Mouse (Mus musculus) skeletal muscle tissue, postnatal 0 days (tissue): Measurements from ENCODE around the gene Mcpt8. TPM values are rescaled to one million over a fixed set of nuclear protein-coding genes. Genes with fewer than 3 reads are reported as not detected.

Source experiments
- microRNA-seq, 2 experiments: library from miRNA; unstranded; fragments of <30 nt; microRNA quantifications; one replicate each; pipeline ENCODE4; 2016
- polyA plus RNA-seq: library from polyadenylated mRNA; unstranded; fragments of >200 nt; fragmentation: Nextera tagmentation; extraction: Ambion mirVana; gene quantifications from 2 replicates; pipeline ENCODE4 v1.2.1, GENCODE M21; 2015

Mcpt8 gene
- 0.29 and 0.35 TPM in 2 replicates for polyA plus RNA-seq

GRCm38 (mm10) chr14:56085167-56085566 lies at the start of gene Mcpt8:
TSS of gene Mcpt8 (minus strand) at chr14:56085273.

GRCm38 (mm10) chr14:56132508-56132907 lies 47.4 kb upstream of the Mcpt8 start, which contains the start of gene Gzmd:
TSS of gene Gzmd (minus strand) at chr14:56132608.

GRCm38 (mm10) chr14:56120525-56120924 lies 35.5 kb upstream of the Mcpt8 start, which contains the start of gene Gzme:
TSS of gene Gzme (minus strand) at chr14:56120625.

GRCm38 (mm10) chr14:56102386-56102785 lies 17.3 kb upstream of the Mcpt8 start, which contains the start of gene Ctsg:
TSS of gene Ctsg (minus strand) at chr14:56102574.

GRCm38 (mm10) chr14:56062213-56062612 lies 22.9 kb downstream of the Mcpt8 start, which contains the start of gene Mcpt4:
TSS of gene Mcpt4 (minus strand) at chr14:56062313.

GRCm38 (mm10) chr14:56041792-56042191 lies 43.3 kb downstream of the Mcpt8 start, which contains the start of gene Mcpt2:
TSS of gene Mcpt2 (plus strand) at chr14:56042041.

Small RNAs within 50 kb of the gene (microRNA-seq; reads per million reads assigned to microRNA genes)
- gene Mir6949, result 0 reads per million in 2 experiments

Other genes with a start within 250 kb of the Mcpt8 start
- gene Nynrin, start 231.3 kb downstream of the Mcpt8 start, polyA plus RNA-seq, result 3.1 and 3.3 TPM in 2 replicates
- 0.21 and 0.28 TPM in 2 replicates for gene Cbln3, start 200.9 kb downstream of the Mcpt8 start, polyA plus RNA-seq
- gene Khnyn, start 200.3 kb downstream of the Mcpt8 start, polyA plus RNA-seq, result 6.2 and 7.7 TPM in 2 replicates
- 66.3 and 69.2 TPM in 2 replicates for gene Sdr39u1, start 185.0 kb downstream of the Mcpt8 start, polyA plus RNA-seq
- gene Cma1, start 140.6 kb downstream of the Mcpt8 start, polyA plus RNA-seq, result 390 and 665 TPM in 2 replicates
- 0.28 and 0.91 TPM in 2 replicates for gene Cma2, start 134.3 kb downstream of the Mcpt8 start, polyA plus RNA-seq
- gene Mcpt1, start 67.3 kb downstream of the Mcpt8 start, polyA plus RNA-seq, result not detected in 2 replicates
- gene Mcpt9, start 54.8 kb downstream of the Mcpt8 start, polyA plus RNA-seq, result not detected in 2 replicates
- 0.18 TPM in 1 of 2 replicates, not detected in the other for gene Mcpt2, start 43.2 kb downstream of the Mcpt8 start, polyA plus RNA-seq
- gene Mcpt4, start 23.0 kb downstream of the Mcpt8 start, polyA plus RNA-seq, result 75.8 and 157 TPM in 2 replicates
- gene Ctsg, start 17.3 kb upstream of the Mcpt8 start, polyA plus RNA-seq, result 1.3 and 3.2 TPM in 2 replicates
- gene Gzme, start 35.4 kb upstream of the Mcpt8 start, polyA plus RNA-seq, result not detected in 2 replicates
- gene Gzmd, start 47.3 kb upstream of the Mcpt8 start, polyA plus RNA-seq, result not detected in 2 replicates
- gene Gzmg, start 74.3 kb upstream of the Mcpt8 start, polyA plus RNA-seq, result not detected in 2 replicates
- 0.13 TPM in 1 of 2 replicates, not detected in the other for gene Gzmn, start 89.3 kb upstream of the Mcpt8 start, polyA plus RNA-seq
- gene Gzmf, start 126.1 kb upstream of the Mcpt8 start, polyA plus RNA-seq, result not detected in 2 replicates
- gene Gzmc, start 149.4 kb upstream of the Mcpt8 start, polyA plus RNA-seq, result not detected in 2 replicates
- gene Gzmb, start 177.0 kb upstream of the Mcpt8 start, polyA plus RNA-seq, result not detected in 2 replicates